Mouse (Mus musculus) erythroblast, embryonic 14.5 days (primary cell): Measurements from ENCODE around the gene Slc7a1. TPM values are rescaled to one million over a fixed set of nuclear protein-coding genes. Genes with fewer than 3 reads are reported as not detected.

Experiments
- H3K27me3 ChIP-seq: 2 replicates; pipeline ENCODE4 v1.6.1; 2012; ENCODE audit warnings: inconsistent platforms; ENCODE audit not compliant: control insufficient read depth
- H3K36me3 ChIP-seq: 2 replicates; pipeline ENCODE4 v1.6.1; 2012; ENCODE audit warnings: mild to moderate bottlenecking, inconsistent platforms; ENCODE audit not compliant: control insufficient read depth
- H3K4me1 ChIP-seq: 2 replicates; pipeline ENCODE4 v1.6.1; 2012; ENCODE audit warnings: inconsistent platforms; ENCODE audit not compliant: control insufficient read depth
- H3K4me3 ChIP-seq: replicated peaks from 2 replicates; pipeline ENCODE3; 2012; ENCODE audit warnings: moderate library complexity, mild to moderate bottlenecking, inconsistent platforms
- H3K9me3 ChIP-seq: 2 replicates; pipeline ENCODE4 v1.6.1; 2012; ENCODE audit warnings: low read length, inconsistent platforms, mixed read lengths; ENCODE audit not compliant: control insufficient read depth
- GATA1 ChIP-seq: IDR thresholded peaks from 2 replicates; pipeline ENCODE4 v1.6.1; 2012; ENCODE audit warnings: low read length, inconsistent platforms, mixed read lengths
- TAL1 ChIP-seq: IDR thresholded peaks from 3 replicates; pipeline ENCODE4 v1.6.1; 2012; ENCODE audit warnings: low read length, inconsistent platforms, mixed read lengths
- polyA plus RNA-seq: library from polyadenylated mRNA; stranded (reverse); fragments of >175 nt; gene quantifications from 2 replicates; pipeline ENCODE4 v1.2.3, GENCODE M21; 2012

Slc7a1 gene
- polyA plus RNA-seq, 1 experiment: 0.89 TPM

DNA sequence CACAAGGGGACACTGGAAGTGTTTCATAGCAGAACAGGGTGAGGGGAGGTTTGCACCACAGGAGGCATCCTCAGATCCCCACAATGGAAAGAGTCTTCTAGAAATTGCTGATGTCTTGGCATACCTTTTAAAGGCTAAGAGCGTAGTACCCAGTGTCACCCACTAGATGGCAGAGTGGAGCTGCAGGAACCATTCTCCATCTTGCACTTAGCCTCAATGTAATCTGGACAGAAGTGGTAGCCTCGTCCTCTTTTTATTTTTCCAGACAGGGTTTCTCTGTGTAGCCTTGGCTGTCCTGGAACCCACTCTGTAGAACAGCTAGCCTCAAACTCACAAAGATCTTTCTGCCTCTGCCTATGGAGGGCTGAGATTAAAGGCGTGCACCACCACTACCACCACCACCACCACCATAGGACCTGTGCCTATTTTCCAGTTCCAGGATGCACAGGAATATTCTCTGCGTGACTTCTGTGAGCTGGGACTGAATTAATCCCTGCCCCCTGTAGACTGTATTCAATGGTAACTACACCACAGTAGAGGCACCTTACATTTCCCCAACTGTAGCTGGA is 74.3 kb downstream of the Slc7a1 start:
- TF ChIP-seq GATA1: no peak
- TF ChIP-seq TAL1: no peak

DNA sequence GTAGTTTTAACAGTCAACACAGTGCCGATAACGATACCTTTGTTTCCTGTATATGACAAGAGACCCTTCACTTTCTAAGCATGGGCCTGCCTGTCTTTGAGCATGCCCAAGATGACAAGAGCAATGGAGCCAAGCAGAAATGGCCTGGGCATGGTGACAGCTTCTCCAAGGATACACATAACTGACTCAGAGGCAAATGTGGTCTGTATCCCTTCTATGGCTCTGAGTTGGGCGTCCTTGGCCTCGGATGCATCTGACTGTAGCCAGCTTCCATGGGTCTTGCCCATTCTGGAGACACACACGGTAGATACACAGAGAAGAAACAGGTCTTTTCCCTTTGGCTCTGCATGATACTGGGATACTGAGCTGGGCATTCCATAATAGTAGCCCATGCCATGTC is 84.8 kb downstream of the Slc7a1 start:
- Histone ChIP-seq H3K36me3 (no peaks in the 10 kb centered on the region), H3K4me3 (no peak overlapping the region), H3K4me1 (no peaks in the 10 kb centered on the region), H3K9me3 (peaks cover 14% of the 10 kb centered on the region), H3K27me3 (no peaks in the 10 kb centered on the region)
- TF ChIP-seq TAL1: no peak
- no peak for TF ChIP-seq GATA1

More for the DNA sequence above, 74.3 kb downstream of the Slc7a1 start:
- 0 out of 2 replicates have a peak, but pooled peaks cover 4% of the 10 kb centered on the region for H3K9me3 ChIP-seq
- H3K27me3 ChIP-seq: no peaks in the 10 kb centered on the region
- H3K36me3 ChIP-seq: peaks cover 13% of the 10 kb centered on the region
- H3K4me3 ChIP-seq: no peak overlapping the region
- H3K4me1 ChIP-seq: no peaks in the 10 kb centered on the region

DNA sequence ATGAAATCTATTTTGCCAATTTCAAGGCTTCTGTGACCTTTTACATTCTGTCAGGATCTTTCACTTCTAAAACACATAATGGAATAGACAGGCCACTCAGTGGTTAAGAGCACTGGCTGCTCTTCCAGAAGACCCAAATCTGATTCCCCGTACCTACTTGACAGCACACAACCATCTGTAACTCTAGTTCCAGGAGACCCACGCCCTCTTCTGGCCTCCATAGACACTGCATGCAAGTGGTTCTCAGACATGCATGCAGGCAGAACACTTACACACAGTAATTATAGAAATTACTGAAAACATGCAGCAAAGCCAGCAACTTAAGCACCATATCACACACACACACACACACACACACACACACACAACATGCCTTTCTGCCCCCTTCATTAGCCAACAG is 87.3 kb downstream of the Slc7a1 start:
- Histone ChIP-seq H3K27me3 (no peaks in the 10 kb centered on the region), H3K4me1 (no peaks in the 10 kb centered on the region), H3K36me3 (no peaks in the 10 kb centered on the region), H3K4me3 (no peak overlapping the region), H3K9me3 (peaks cover 19% of the 10 kb centered on the region)
- no peak for TF ChIP-seq GATA1
- TF ChIP-seq TAL1: no peak

DNA sequence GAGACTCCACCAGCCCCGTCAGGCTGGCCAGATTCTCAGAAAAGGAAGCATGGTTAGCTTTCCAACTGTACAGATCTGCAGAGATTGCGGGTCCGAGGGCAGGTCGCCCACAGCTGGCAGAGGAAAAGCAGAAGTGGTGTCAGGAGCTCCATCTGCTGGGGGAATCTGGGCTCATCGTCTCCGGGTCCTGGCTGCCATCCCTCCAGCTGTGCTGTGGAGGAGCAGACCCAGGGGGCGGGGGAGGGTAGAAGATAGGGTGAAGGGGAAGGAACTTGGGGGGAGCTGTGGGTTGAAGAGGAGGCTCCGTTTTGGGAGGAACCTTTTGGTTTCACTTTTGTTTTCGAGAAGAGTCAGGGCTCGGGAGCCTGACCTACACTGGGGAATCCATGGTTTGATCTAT is 88.9 kb downstream of the Slc7a1 start:
- H3K36me3 ChIP-seq: no peaks in the 10 kb centered on the region
- H3K27me3 ChIP-seq: no peaks in the 10 kb centered on the region
- H3K9me3 ChIP-seq: peaks cover 27% of the 10 kb centered on the region
- TF ChIP-seq GATA1 (no peak), TAL1 (no peak)
- peak overlapping the region; percentile 7 for H3K4me3 ChIP-seq
- no peaks in the 10 kb centered on the region for H3K4me1 ChIP-seq

DNA sequence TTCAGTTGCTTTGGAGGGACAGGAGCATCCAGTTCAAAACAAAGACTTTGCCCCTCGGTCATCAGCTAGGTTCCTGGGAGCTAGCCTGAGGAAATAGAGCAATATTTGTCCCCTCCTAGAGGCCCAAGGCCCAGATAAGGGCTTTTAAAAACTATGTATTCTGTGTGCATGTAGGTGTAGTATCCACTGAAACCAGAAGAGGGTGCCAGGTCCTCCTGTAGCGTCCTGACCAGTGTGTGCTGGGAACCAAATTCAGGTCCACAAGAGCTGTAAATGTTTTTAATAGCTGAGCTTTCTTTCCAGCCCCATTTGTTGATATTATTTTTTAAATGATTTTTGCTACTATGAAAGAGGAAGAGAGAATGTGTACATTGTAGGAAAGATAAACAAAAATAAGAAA is 95.6 kb downstream of the Slc7a1 start:
- TF ChIP-seq GATA1: no peak
- no peak for TF ChIP-seq TAL1
- Histone ChIP-seq H3K4me1 (no peaks in the 10 kb centered on the region), H3K27me3 (no peaks in the 10 kb centered on the region), H3K9me3 (peaks cover 21% of the 10 kb centered on the region), H3K4me3 (no peak overlapping the region), H3K36me3 (no peaks in the 10 kb centered on the region)

DNA sequence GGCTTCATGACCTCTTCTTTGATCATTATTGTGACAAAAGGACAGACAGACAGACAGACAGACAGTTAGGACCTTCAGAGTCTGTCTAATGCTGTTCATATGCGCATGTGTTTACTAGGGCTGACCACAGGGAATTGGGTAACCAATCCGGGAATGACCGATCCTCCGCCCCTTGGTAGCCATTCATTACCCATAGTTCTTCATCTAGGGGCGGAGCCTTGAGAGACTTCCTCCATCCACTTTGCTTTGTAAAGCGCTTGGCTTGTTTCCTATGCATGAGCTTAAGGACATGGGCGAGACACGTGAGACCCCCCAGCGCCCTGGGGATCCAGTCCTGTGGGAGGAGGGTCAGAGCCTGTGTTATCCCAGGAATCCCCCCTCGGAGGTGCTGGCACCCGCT is 96.7 kb downstream of the Slc7a1 start:
- TF ChIP-seq TAL1 (no peak), GATA1 (no peak)
- no peaks in the 10 kb centered on the region for H3K36me3 ChIP-seq
- no peak overlapping the region for H3K4me3 ChIP-seq
- no peaks in the 10 kb centered on the region for H3K27me3 ChIP-seq
- H3K9me3 ChIP-seq: peaks cover 19% of the 10 kb centered on the region
- H3K4me1 ChIP-seq: no peaks in the 10 kb centered on the region

DNA sequence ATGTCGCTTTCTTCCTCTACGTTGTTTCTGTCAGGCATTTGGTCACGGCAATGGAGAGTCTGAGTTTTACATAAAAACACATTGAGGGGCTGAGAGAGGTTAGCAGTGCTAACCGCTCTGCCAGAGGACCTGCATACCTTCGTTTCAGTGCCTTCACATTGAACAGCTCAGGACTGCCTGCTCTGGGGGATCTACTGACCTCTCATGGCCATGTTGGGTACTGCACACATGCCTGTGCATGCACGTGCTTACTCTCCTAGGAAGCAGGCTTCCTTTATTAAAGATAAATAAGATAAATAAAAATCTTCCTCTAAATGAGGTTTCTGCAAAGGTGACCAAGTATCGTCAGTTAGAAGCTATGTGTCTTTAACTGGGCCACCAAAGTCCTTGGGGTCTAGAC is 106.4 kb downstream of the Slc7a1 start:
- Histone ChIP-seq H3K4me1 (no peaks in the 10 kb centered on the region), H3K9me3 (peaks cover 49% of the 10 kb centered on the region), H3K36me3 (no peaks in the 10 kb centered on the region), H3K4me3 (no peak overlapping the region), H3K27me3 (no peaks in the 10 kb centered on the region; the same call in 1 of the 2 replicates)
- TF ChIP-seq GATA1 (no peak), TAL1 (no peak)

DNA sequence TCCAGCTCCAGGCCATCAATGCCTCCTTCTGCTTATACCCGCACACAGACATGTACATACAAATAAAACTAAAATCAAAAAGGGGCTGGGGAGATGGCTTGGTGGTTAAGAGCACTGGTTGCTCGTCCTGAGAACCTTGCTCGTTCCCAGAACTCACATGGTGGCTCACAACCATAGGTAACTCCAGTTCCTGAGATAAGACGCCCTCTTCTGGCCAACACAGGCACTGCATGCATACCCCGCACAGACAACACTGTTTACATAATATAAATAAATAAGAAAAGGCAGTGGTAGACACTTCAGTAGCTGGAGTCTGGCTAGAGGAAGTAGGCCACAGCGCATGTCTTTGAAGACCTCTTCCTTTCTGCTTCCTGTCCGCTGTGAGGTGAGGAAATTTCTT is 106.8 kb downstream of the Slc7a1 start:
- Histone ChIP-seq H3K4me3 (no peak overlapping the region), H3K36me3 (no peaks in the 10 kb centered on the region), H3K4me1 (no peaks in the 10 kb centered on the region), H3K27me3 (no peaks in the 10 kb centered on the region; the same call in 1 of the 2 replicates), H3K9me3 (peaks cover 50% of the 10 kb centered on the region)
- no peak for TF ChIP-seq GATA1
- no peak for TF ChIP-seq TAL1

DNA sequence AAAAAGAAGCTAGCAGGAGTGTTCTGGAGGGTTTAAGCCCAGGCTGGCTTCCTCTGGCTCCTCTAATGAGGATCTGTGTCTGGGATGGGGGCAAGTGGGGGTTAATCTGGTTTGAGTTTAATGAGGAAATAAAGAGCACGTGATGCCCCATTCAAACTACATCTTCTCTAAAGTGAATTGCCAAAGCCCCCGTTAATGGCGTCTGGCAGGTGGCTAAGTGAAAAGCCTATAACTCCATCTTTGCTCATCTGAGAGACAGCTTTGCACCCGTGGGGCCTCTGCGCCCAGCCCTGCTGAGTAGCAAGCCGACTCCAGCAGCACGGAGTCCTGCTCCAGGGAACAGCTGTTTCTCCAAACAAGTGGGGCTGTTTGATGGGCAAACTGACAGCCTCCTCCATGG is 109.8 kb downstream of the Slc7a1 start:
- Histone ChIP-seq H3K4me3 (no peak overlapping the region), H3K27me3 (no peaks in the 10 kb centered on the region; the same call in 1 of the 2 replicates), H3K4me1 (no peaks in the 10 kb centered on the region), H3K36me3 (no peaks in the 10 kb centered on the region), H3K9me3 (peaks cover 51% of the 10 kb centered on the region)
- TF ChIP-seq TAL1 (no peak), GATA1 (no peak)

DNA sequence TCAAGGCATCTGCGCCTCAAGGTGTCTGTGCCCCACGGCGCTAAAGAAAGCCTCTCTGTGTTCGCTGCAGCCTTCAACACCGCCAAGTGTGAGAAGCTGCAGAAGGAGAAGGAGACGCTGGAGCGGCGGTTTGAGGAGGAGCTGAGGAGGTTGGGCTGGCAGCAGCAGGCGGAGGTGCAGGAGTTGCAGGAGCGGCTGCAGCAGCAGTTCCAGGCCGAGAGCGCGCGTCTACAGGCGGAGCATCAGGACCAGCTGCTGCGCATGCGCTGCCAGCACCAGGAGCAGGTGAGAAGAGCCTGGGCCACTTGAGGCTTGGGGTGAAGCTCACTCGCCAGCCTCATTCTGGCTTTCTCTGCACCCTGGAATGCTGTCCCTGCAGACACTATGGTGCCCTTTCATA is 110.9 kb downstream of the Slc7a1 start:
- Histone ChIP-seq H3K4me1 (no peaks in the 10 kb centered on the region), H3K9me3 (peaks cover 47% of the 10 kb centered on the region), H3K36me3 (no peaks in the 10 kb centered on the region), H3K27me3 (no peaks in the 10 kb centered on the region; the same call in 1 of the 2 replicates), H3K4me3 (no peak overlapping the region)
- TF ChIP-seq TAL1: no peak
- TF ChIP-seq GATA1: no peak
